Mouse (Mus musculus) heart, postnatal 14 days (tissue): ENCODE data around the gene Alox12. TPM values are rescaled to one million over a fixed set of nuclear protein-coding genes. Genes with fewer than 3 reads are reported as not detected.

ENCODE experiments used
- DNase-seq, 2 experiments: peaks; one replicate each; pipeline ENCODE4 v3.0.0; 2021 to 2022
- intact Hi-C: fragments of 180-260 bp; cut with DNase I; formaldehyde crosslinking; loops from one replicate; pipeline ENCODE4 v1.15.1; 2025
- total RNA-seq, 2 experiments: library from RNA; stranded (reverse); gene quantifications; 2 replicates each; pipeline ENCODE4 v1.2.3; 2021

Gene Alox12
- total RNA-seq, 2 experiments from 2014 or later = 2.7 to 3.1 TPM

- DNase-seq = no peak
- intact Hi-C loops = loop anchor here (10.0 kb wide), 1 partner anchor 262 kb away; the partner anchor contains the start of gene Tm4sf5
Measured at GRCm38 (mm10) chr11:70242591-70242990, 12.6 kb downstream of the Alox12 start.

DNA sequence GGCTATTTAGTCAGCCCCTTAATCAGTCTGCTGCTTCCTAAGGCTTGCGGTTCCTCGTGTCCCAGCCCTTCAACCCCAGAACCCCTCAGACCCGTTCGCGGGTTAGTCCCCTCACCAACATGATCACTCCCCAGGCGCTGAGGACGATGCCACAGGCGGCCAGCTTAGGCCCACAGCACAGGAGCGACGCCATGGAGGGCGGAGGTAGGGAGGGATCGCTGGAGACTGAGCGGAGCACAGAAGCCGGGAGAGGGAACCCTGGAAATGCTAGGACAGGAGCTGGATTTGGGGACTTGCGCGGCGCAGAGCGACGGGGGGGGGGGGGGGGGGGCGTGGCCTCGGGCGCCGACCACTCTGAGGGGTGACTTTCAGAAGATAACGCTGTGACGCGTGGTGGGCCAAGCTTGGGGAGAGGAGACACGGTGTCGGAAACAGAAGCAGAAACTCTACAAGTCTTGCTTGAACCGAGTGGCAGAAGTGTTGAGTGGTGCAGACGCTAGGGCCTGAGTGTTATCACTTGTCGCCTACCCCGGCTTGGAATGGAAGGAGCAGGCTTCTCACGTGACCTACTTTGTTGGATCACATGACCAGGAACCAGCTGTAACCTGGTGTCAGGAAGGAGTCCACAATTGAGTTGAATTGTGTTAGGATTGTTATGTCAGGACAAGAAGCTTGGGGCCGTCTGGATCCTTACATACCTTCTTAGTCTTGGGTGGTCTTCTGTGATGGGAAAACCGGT is 15.4 kb downstream of the Alox12 start, which contains the start of the genes Gm21988 and Rnasek:
TSS of gene Gm21988 (minus strand) at position 290 of the 739 bp plus-strand sequence.
TSS of gene Rnasek (minus strand) at position 302 of the 739 bp plus-strand sequence.
- intact Hi-C loops = loop anchor here (10.0 kb wide), 1 partner anchor 265 kb away; the partner anchor contains the start of gene Tm4sf5
- peak; percentile 75 to 84 for DNase-seq

DNA sequence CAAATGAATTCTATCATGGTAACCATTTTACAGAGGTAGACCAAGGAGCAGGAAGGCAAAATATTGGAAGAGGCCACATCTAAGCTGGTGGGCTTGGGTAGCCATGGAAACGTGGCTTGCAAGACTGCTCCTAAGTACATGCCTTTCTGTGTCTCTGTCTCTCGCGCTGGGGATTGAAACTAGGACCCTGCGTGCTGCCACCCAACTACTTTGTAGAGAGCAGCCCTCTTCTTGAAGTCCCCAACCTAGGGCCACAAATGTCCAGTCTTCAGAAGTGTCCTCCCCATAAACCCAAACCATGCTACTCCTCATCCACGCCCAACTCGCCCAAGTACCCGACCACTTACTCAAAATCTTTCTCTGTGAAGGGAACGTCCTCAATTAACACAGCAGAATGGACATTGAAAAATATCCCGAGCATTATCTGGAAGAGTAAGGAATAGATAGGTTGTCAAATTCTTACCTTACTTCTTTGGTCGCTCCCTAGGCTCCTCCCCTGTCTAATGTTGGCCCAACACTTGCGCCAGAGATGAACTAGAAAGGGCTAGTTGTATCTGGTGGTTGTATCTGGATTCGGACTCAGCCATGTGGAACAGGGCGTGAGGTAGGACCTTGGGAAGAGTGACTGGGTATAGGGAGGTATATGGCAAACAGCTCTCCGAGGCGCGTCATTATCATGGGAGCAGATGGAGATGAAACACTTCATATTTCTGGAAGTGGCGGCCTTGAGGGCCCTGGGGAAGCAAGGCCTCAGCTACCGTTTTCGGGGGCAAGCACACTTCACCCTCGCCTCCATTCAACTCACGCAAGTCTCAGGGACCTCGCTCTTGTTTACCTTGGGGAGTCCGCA is 16.3 kb downstream of the Alox12 start:
- intact Hi-C loops = no loop called here
- DNase-seq = no peak

DNA sequence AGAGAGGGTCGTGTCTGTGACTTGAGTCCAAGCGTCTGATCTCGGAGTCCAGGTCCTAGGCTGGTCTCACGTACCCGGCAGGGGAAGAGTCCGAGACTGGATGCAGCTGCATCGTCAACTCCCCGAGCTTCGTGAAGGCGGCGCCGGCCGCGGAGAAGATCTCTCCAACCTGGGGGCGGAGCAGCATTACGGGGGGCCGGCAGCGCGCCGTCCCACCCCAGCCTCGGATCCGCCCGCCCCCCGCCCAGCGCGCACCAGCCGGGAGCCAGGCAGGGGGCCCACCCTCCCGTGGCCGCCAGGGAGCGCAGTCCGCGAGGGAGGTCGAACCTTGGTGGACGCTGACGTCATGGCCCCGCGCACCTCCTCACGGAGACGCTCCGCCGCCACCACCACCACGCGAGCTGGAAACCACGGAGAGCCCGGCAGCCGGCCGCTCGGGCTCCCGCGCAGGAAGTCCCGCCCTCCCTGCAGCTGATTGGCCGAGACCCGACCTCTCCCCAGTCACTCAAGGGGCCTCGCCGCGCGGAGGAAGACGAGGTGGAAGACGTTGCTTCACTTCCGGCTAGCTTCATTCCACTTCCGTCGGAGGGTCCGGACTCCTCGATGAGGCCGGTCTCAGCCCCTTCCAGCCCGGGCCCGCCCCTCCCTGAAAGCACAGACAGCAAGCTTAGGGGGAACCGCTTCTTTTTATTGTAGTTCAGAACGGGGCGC is 17.5 kb downstream of the Alox12 start, which contains the start of gene 0610010K14Rik:
TSS of gene 0610010K14Rik (minus strand) at position 458 of the 711 bp plus-strand sequence.
- peak; percentile 99 for DNase-seq
- intact Hi-C loops = no loop called here

GRCm38 (mm10) chr11:70236717-70237116 is 18.4 kb downstream of the Alox12 start:
- no peak for DNase-seq

GRCm38 (mm10) chr11:70235254-70235900 is 19.8 kb downstream of the Alox12 start:
- no peak for DNase-seq
- intact Hi-C loops = no loop called here

More at GRCm38 (mm10) chr11:70236717-70237116, 18.4 kb downstream of the Alox12 start:
- intact Hi-C loops = no loop called here

- no peak for DNase-seq
- intact Hi-C loops = no loop called here
Measured at GRCm38 (mm10) chr11:70234497-70234896, 20.7 kb downstream of the Alox12 start.

DNA sequence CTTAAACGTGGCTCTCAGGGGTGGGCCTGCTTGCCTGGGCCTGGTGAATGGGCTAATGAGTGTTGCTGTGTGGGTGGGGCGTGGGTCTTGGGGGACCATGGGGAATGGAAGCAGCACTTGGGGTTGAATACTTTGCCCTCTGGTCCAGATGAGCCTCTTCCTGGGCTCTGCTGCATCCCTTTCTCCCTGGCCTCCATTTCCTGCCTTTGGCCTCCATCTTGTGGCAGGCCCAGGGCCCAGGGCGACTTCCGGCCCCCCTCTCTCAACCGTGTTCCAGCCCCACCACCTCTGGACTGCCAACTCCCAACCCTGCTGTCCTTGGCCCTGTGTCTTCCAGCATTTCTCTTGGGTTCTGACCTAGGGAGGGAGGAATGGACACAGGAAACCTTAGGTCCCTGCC is 21.1 kb downstream of the Alox12 start:
- DNase-seq = peak in 1 of 2 experiments; percentile 61
- intact Hi-C loops = no loop called here

- DNase-seq = peak in 1 of 2 experiments; percentile 45
- intact Hi-C loops = no loop called here
Measured at GRCm38 (mm10) chr11:70233016-70233415, 22.1 kb downstream of the Alox12 start.

- intact Hi-C loops = no loop called here
- DNase-seq = peak; percentile 63 to 73
Measured at GRCm38 (mm10) chr11:70232546-70232945, 22.6 kb downstream of the Alox12 start.

GRCm38 (mm10) chr11:70230239-70230727 is 24.9 kb downstream of the Alox12 start:
- peak; percentile 92 to 94 for DNase-seq
- intact Hi-C loops = no loop called here

DNA sequence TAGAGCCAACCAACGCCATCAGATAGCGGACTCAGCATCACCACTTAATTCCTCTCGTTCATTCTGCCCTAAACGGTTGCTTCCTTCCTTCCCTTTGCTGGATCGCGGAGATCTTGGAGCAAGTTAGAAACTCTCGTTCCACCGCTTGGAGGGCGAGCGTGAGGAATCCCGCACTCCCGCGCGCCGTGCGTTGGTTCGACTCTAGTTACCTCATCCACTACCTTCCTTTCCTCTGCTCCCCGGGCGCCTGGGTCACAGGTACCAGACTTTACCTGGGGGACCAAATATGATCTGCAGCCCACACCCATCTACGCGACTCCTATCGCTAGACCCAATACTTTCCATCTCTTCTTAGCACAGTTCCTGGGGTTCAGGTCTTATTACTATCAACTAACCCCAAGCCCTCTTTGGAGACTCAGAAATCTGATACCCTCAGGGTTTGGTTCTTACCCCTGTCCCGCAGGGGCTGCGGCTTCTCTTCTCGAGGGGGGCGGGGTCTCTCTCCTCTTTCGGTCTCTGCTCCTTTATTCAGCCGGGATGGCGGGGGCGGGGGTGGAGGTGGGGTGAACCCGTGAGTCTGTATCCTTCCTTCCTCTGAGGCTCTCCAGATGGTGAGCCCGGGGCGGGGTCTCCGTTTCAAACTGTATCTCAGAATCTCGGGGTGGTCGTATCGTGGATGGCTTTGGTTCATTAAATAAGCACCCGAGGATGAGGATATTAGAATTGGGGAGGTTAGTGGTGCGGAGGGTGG is 25.7 kb downstream of the Alox12 start, which contains the start of gene Bcl6b:
TSS of gene Bcl6b (minus strand) at position 539 of the 751 bp plus-strand sequence.
- DNase-seq = peak; percentile 58
- intact Hi-C loops = no loop called here

- intact Hi-C loops = no loop called here
- DNase-seq = peak; percentile 88 to 89
Measured at GRCm38 (mm10) chr11:70228828-70229227, 26.3 kb downstream of the Alox12 start.

DNA sequence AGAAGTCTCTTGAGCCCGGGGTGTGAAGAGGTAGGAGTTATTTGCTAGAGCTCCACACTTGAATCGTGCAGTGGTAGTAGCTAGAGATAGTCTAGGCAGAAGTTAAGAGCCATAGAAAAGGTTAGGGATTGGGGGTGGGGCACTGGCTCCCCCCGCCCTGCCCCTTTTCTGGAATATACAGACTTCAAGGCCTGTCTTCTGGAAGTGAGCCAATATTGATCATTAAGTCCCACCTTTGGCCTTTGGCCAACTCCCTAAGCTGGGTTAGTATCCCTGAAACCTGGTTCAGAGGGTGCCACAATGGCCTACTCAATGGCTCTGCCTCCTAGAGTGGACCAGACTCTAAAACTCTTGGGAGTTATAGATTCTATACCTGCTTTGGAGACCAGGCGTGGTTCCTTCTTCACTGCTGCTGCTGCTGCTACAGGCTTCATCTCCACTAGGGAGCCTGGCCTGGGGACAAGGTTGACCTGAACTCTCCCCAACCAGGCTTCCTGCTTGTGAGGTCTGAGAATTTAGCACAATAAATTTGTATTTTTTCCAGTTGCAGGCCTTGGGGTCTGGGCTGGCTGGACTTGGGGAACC is 27.4 kb downstream of the Alox12 start:
- intact Hi-C loops = no loop called here
- no peak for DNase-seq

GRCm38 (mm10) chr11:70227126-70227525 is 28.0 kb downstream of the Alox12 start:
- DNase-seq = peak in 1 of 2 experiments; percentile 26
- intact Hi-C loops = no loop called here

DNA sequence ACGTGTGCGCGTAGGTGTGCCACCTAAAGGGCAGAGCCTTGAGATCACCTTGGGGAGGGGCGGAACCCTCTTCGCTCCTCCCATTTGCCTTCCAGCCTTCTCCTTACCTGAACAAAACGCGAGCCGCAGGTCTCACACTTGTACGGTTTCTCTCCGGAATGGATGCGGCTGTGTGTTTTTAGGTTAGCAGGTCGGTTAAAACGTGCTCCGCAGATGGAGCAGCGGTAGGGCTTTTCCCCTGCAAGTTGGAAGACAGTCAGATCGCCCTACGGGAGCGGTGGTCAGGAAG is 28.6 kb downstream of the Alox12 start:
- intact Hi-C loops = no loop called here
- no peak for DNase-seq

- intact Hi-C loops = no loop called here
- DNase-seq = no peak
Measured at GRCm38 (mm10) chr11:70225798-70226601, 29.2 kb downstream of the Alox12 start.

- intact Hi-C loops = no loop called here
- DNase-seq = peak in 1 of 2 experiments; percentile 53
Measured at GRCm38 (mm10) chr11:70223724-70224123, 31.4 kb downstream of the Alox12 start.
